Mouse (Mus musculus): Measurements from ENCODE around the gene Pabpc1l. TPM values are rescaled to one million over a fixed set of nuclear protein-coding genes. Genes with fewer than 3 reads are reported as not detected.
"Not testable (repeated sequence)": the region's sequence is repeated elsewhere in the genome, so short reads cannot be mapped to it uniquely, and the experiment has no call there.

The Pabpc1l gene
- polyA plus RNA-seq, 1 experiment from 2014 or later = 0.78 TPM

- peak; percentile 42 for DNase-seq (ENCODE audit: low spot score)
- peaks cover under 1% of the 10 kb centered on the region; the same call in 1 of the 2 replicates for H3K36me3 ChIP-seq (ENCODE audit: control insufficient read depth, insufficient read depth, low read length)
- peak overlapping the region; percentile 34 for H3K4me3 ChIP-seq (ENCODE audit: low read depth, low read length)
- 5% methylated on average over 13 of the region's 16 CpGs for WGBS
- H3K9ac ChIP-seq (ENCODE audit: low read depth, low read length) = no peak overlapping the region
- ATAC-seq (replicated peaks; ENCODE audit: low FRiP score) = peak; percentile 80
- no peaks in the 10 kb centered on the region for H3K4me1 ChIP-seq (replicated peaks; ENCODE audit: control insufficient read depth, insufficient read depth, low read length)
- no peaks in the 10 kb centered on the region for H3K27me3 ChIP-seq (replicated peaks; ENCODE audit: control insufficient read depth, insufficient read depth, low read length)
- no peaks in the 10 kb centered on the region for H3K9me3 ChIP-seq (ENCODE audit: control insufficient read depth, low read length)
- no peak overlapping the region for H3K27ac ChIP-seq (ENCODE audit: low read depth, low read length)
- H3K4me2 ChIP-seq = peak overlapping the region; percentile 58
Measured at GRCm38 (mm10) chr2:164047197-164047690, 22.0 kb downstream of the Pabpc1l start.

GRCm38 (mm10) chr2:164053767-164054166, 28.5 kb downstream of the Pabpc1l start:
- H3K36me3 ChIP-seq (ENCODE audit: control insufficient read depth, insufficient read depth, low read length) = peaks cover 24% of the 10 kb centered on the region; the same call in 1 of the 2 replicates
- H3K9me3 ChIP-seq (ENCODE audit: control insufficient read depth, low read length) = no peaks in the 10 kb centered on the region
- ATAC-seq (replicated peaks; ENCODE audit: low FRiP score) (no peak), DNase-seq (ENCODE audit: low spot score) (no peak)
- H3K4me3 ChIP-seq (ENCODE audit: low read depth, low read length) = no peak overlapping the region
- no peak overlapping the region for H3K27ac ChIP-seq (ENCODE audit: low read depth, low read length)
- no peak overlapping the region for H3K9ac ChIP-seq (ENCODE audit: low read depth, low read length)
- H3K4me2 ChIP-seq = no peak overlapping the region
- WGBS = 87% methylated on average over 8 of the region's 8 CpGs
- no peaks in the 10 kb centered on the region for H3K4me1 ChIP-seq (replicated peaks; ENCODE audit: control insufficient read depth, insufficient read depth, low read length)
- no peaks in the 10 kb centered on the region for H3K27me3 ChIP-seq (replicated peaks; ENCODE audit: control insufficient read depth, insufficient read depth, low read length)

- Histone ChIP-seq H3K4me1 (replicated peaks; ENCODE audit: control insufficient read depth, insufficient read depth, low read length) (no peaks in the 10 kb centered on the region), H3K9ac (ENCODE audit: low read depth, low read length) (no peak overlapping the region), H3K27ac (ENCODE audit: low read depth, low read length) (no peak overlapping the region), H3K27me3 (replicated peaks; ENCODE audit: control insufficient read depth, insufficient read depth, low read length) (no peaks in the 10 kb centered on the region), H3K4me2 (no peak overlapping the region), H3K9me3 (ENCODE audit: control insufficient read depth, low read length) (no peaks in the 10 kb centered on the region), H3K4me3 (ENCODE audit: low read depth, low read length) (no peak overlapping the region), H3K36me3 (ENCODE audit: control insufficient read depth, insufficient read depth, low read length) (peaks cover 26% of the 10 kb centered on the region; the same call in 1 of the 2 replicates)
- ATAC-seq (replicated peaks; ENCODE audit: low FRiP score) (no peak), DNase-seq (ENCODE audit: low spot score) (no peak)
- 93% methylated on average over 8 of the region's 8 CpGs for WGBS
Measured at GRCm38 (mm10) chr2:164054671-164055070, 29.4 kb downstream of the Pabpc1l start.

DNA sequence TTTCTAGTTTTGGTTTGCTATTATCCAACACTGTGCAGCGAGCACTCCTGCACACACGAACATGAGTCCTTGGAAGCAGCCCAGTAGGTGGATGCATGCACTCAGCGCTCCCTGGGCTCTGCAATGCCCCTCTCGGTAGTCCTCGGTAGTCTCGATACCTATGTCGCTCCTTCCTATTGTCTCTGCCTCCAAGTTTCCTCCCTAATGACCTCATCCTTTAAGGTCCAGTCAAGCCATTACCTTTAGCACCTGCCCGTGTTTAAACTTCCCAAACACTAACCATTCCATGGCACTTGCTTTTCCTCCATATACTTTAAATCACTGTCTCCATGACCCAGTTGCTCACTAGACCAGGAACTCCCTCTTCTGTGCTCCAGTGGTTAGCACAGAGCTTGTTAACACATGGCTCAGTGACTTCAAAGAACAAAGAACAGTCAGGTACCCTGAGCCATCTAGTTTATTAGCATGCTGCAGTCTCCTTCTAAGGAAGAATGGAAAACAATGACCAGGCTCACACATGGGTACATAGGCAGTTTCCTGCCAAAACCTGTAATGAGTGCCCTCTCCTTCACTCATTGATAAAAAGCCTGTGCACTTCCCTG, 34.5 kb downstream of the Pabpc1l start:
- Histone ChIP-seq H3K27ac (ENCODE audit: low read depth, low read length) (no peak overlapping the region), H3K4me3 (ENCODE audit: low read depth, low read length) (no peak overlapping the region), H3K36me3 (ENCODE audit: control insufficient read depth, insufficient read depth, low read length) (peaks cover 36% of the 10 kb centered on the region), H3K9me3 (ENCODE audit: control insufficient read depth, low read length) (no peaks in the 10 kb centered on the region), H3K27me3 (replicated peaks; ENCODE audit: control insufficient read depth, insufficient read depth, low read length) (no peaks in the 10 kb centered on the region), H3K4me1 (replicated peaks; ENCODE audit: control insufficient read depth, insufficient read depth, low read length) (no peaks in the 10 kb centered on the region), H3K9ac (ENCODE audit: low read depth, low read length) (no peak overlapping the region), H3K4me2 (no peak overlapping the region)
- 91% methylated on average over 8 of the region's 8 CpGs for WGBS
- no peak for DNase-seq (ENCODE audit: low spot score)
- ATAC-seq (replicated peaks; ENCODE audit: low FRiP score) = no peak

DNA sequence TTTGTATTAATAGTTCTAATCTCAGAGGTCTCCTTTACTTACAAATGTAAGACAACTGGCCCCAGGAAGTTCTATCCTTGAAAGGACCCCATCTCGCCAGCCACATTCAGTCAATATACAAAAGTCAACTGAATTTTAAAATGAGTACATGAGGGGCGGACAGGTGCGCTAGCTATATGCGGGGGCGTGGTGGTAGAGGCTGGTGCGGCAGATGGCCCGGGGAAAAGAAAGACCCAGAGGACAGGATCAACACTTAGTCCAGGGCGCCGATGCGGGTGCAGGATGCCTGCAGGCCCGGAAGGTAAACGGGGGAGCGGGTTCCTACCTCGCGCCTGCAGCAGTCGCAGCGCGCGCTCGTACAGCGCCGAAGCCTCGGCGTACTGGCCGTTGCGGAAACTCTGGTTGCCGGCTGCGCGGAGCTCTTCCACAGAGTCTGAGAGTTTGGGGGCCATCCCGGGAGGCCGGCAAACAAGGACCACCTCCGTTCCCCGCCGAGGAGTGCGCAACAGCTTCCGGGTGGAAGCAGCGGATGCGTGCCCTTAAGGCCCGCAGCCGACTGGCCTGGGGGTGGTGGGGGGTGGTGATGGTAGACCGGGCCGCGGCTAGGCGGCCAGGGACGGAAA, 45.0 kb downstream of the Pabpc1l start, which contains the start of gene Stk4:
Stk4 (plus strand) TSS at position 181 of the 623 bp plus-strand sequence.
- Histone ChIP-seq H3K27ac (ENCODE audit: low read depth, low read length) (peak within 1 kb of the TSS; percentile 73), H3K9me3 (ENCODE audit: control insufficient read depth, low read length) (no peaks in the 10 kb centered on the region), H3K4me3 (ENCODE audit: low read depth, low read length) (peak within 1 kb of the TSS; percentile 98), H3K27me3 (replicated peaks; ENCODE audit: control insufficient read depth, insufficient read depth, low read length) (no peaks in the 10 kb centered on the region), H3K9ac (ENCODE audit: low read depth, low read length) (peak within 1 kb of the TSS; percentile 87), H3K4me2 (peak within 1 kb of the TSS; percentile 93), H3K4me1 (replicated peaks; ENCODE audit: control insufficient read depth, insufficient read depth, low read length) (peaks cover 10% of the 10 kb centered on the region), H3K36me3 (ENCODE audit: control insufficient read depth, insufficient read depth, low read length) (peaks cover 2% of the 10 kb centered on the region; the same call in 1 of the 2 replicates)
- no peak for DNase-seq (ENCODE audit: low spot score)
- 1% methylated on average over 45 of the region's 45 CpGs for WGBS
- 0 out of 2 replicates have a peak, but pooled peaks have one; percentile 3 for ATAC-seq (replicated peaks; ENCODE audit: low FRiP score)

DNA sequence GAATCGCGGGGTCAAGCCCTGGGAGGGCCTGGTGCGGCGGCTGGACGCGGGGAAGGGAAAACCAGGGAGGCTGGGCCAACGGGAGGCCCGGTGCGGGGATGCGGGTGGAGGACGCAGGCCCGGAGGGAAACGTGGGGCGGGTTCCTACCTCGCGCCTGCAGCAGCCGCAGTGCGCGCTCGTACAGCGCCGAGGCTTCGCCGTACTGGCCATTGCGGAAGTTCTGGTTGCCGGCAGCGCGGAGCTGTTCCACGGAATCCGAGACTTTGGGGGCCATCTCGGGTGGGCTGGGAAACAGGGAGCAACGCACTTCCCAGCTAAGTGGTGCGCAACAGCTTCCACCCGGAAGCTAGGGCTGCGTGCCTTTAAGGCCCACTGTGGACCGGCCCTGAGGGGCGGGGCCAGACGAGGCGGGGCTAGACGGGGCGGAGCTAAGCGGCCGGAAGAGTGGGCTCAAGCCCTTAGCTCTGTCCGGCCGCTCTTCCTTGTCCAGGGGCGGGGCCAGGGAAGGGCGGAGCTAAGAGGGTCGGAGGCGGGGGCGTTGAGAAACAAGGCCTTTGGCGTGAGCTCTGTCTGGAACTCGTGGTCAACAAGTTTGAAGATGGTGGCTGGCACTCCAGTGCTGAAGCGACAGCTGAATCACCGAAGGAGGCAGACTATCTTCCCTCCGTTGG, 45.7 kb downstream of the Pabpc1l start, which contains the start of gene Tomm34:
Tomm34 (minus strand) TSS at position 405 of the 672 bp plus-strand sequence.
- Histone ChIP-seq H3K9me3 (ENCODE audit: control insufficient read depth, low read length) (no peaks in the 10 kb centered on the region), H3K4me3 (ENCODE audit: low read depth, low read length) (peak within 1 kb of the TSS; percentile 98), H3K36me3 (ENCODE audit: control insufficient read depth, insufficient read depth, low read length) (no peaks in the 10 kb centered on the region), H3K4me1 (replicated peaks; ENCODE audit: control insufficient read depth, insufficient read depth, low read length) (peaks cover 13% of the 10 kb centered on the region), H3K27ac (ENCODE audit: low read depth, low read length) (peak within 1 kb of the TSS; percentile 73), H3K4me2 (peak within 1 kb of the TSS; percentile 93), H3K27me3 (replicated peaks; ENCODE audit: control insufficient read depth, insufficient read depth, low read length) (no peaks in the 10 kb centered on the region), H3K9ac (ENCODE audit: low read depth, low read length) (peak within 1 kb of the TSS; percentile 87)
- peak; percentile 99 for DNase-seq (ENCODE audit: low spot score)
- 1% methylated on average over 54 of the region's 55 CpGs for WGBS
- peak; percentile 94 for ATAC-seq (replicated peaks; ENCODE audit: low FRiP score)

DNA sequence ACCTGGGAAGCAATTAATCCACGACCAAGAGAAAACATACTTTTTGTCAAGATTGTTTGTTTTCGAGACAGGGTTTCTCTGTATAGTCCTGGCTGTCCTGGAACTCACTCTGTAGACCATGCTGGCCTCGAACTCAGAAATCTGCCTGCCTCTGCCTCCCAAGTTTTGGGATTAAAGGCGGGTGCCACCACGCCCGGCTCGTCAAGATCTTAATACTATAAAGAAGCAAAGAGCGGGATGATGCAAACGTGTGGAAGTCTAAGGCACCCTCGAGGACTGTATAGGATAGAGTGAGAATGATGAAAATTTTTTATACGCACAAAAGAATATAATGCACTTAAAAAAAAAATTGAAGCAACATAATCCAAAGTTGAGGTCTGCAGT, 46.2 kb downstream of the Pabpc1l start:
- H3K36me3 ChIP-seq (ENCODE audit: control insufficient read depth, insufficient read depth, low read length); H3K9ac ChIP-seq (ENCODE audit: low read depth, low read length); H3K9me3 ChIP-seq (ENCODE audit: control insufficient read depth, low read length); H3K27me3 ChIP-seq (replicated peaks; ENCODE audit: control insufficient read depth, insufficient read depth, low read length); DNase-seq (ENCODE audit: low spot score): not testable (repeated sequence)
- ATAC-seq (replicated peaks; ENCODE audit: low FRiP score) = 0 out of 2 replicates have a peak, but pooled peaks have one; percentile 2
- Histone ChIP-seq H3K4me3 (ENCODE audit: low read depth, low read length) (peak overlapping the region; percentile 98; the same call in 1 of the 2 replicates), H3K4me1 (replicated peaks; ENCODE audit: control insufficient read depth, insufficient read depth, low read length) (peaks cover 13% of the 10 kb centered on the region), H3K27ac (ENCODE audit: low read depth, low read length) (peak overlapping the region; percentile 73; the same call in 1 of the 2 replicates), H3K4me2 (peak overlapping the region; percentile 93)
- 72% methylated on average over 11 of the region's 11 CpGs for WGBS

- Histone ChIP-seq H3K27ac (ENCODE audit: low read depth, low read length) (no peak overlapping the region; the same call in 1 of the 2 replicates), H3K4me3 (ENCODE audit: low read depth, low read length) (no peak overlapping the region), H3K4me2 (no peak overlapping the region), H3K4me1 (replicated peaks; ENCODE audit: control insufficient read depth, insufficient read depth, low read length) (peaks cover 15% of the 10 kb centered on the region), H3K27me3 (replicated peaks; ENCODE audit: control insufficient read depth, insufficient read depth, low read length) (no peaks in the 10 kb centered on the region), H3K9me3 (ENCODE audit: control insufficient read depth, low read length) (no peaks in the 10 kb centered on the region), H3K9ac (ENCODE audit: low read depth, low read length) (no peak overlapping the region), H3K36me3 (ENCODE audit: control insufficient read depth, insufficient read depth, low read length) (no peaks in the 10 kb centered on the region)
- ATAC-seq (replicated peaks; ENCODE audit: low FRiP score) (no peak), DNase-seq (ENCODE audit: low spot score) (no peak)
- WGBS = 85% methylated on average over 2 of the region's 2 CpGs
Measured at GRCm38 (mm10) chr2:164072109-164072508, 46.9 kb downstream of the Pabpc1l start.

All from liver, embryonic 11.5 days (tissue).